Mouse (Mus musculus) cortical plate, adult 2 months (tissue): ENCODE measurements around the gene Thumpd3.

Experiments used
- CTCF ChIP-seq: fragments of 200-500 bp; IDR thresholded peaks from 2 replicates; pipeline ENCODE4 v1.5.1; 2011; ENCODE audit warnings: mild to moderate bottlenecking, control low read depth, low read length; ENCODE audit not compliant: insufficient read depth; ENCODE audit errors: extremely low read depth
- POLR2A ChIP-seq: fragments of 200-500 bp; IDR thresholded peaks from 2 replicates; pipeline ENCODE4 v1.6.1; 2011; ENCODE audit warnings: mild to moderate bottlenecking, low read length, control low read depth; ENCODE audit not compliant: insufficient read depth; ENCODE audit errors: extremely low read depth

GRCm38 (mm10) chr6:113076012-113076685 lies 30.1 kb downstream of the Thumpd3 start:
- TF ChIP-seq CTCF, result no peak
- TF ChIP-seq POLR2A, result 0 out of 2 replicates have a peak, but pooled peaks have one; percentile 9
